Comparison of ENCODE assay signal across 8 mouse cellular contexts in the genomic region with DNA sequence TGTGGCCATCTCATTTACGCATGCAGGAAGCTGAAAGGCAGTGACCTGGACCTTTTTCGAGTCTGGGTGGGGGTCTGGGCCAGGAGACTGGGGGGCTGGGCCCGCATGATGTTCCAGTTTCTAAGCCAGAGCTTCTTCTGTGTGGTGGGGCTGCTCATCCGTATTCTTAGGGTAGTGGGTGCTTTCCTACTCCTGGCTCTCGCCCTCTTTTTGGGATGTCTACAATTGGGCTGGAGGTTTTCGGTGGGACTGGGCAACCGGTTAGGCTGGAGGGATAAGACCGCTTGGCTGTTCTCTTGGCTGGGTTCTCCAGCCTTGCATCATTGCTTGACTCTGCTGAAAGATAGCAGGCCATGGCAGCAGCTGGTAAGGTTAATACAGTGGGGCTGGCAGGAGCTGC. TPM values are rescaled to one million over a fixed set of nuclear protein-coding genes. Genes with fewer than 3 reads are reported as not detected.
DNase-seq lines count a peak whose midpoint lies in the region; ATAC-seq and TF ChIP-seq lines count a peak whose summit lies in the region.

No protein-coding gene starts in this region.

- H3K27ac ChIP-seq in liver, adult 2 months (replicated peaks; ENCODE audit: insufficient read depth, low read depth, low read length) = no peak overlapping the region
- no peak overlapping the region for H3K27ac ChIP-seq in forebrain, embryonic 11.5 days (ENCODE audit: low read depth, low read length)
- no peak overlapping the region for H3K27ac ChIP-seq in limb, embryonic 13.5 days
- H3K27ac ChIP-seq in small intestine, adult 2 months (ENCODE audit: insufficient read depth, low read depth, low read length) = no peak overlapping the region

- ATAC-seq in forebrain, embryonic 11.5 days (replicated peaks; ENCODE audit: low FRiP score) = no peak
- no peak for ATAC-seq in limb, embryonic 13.5 days (ENCODE audit: low FRiP score, low read depth)
- no peak for ATAC-seq in megakaryocyte progenitor cell, adult 5-6 weeks (replicated peaks; ENCODE audit: poor library complexity)

- H3K9me3 ChIP-seq in forebrain, embryonic 11.5 days (ENCODE audit: control insufficient read depth, low read length) = no peaks in the 10 kb centered on the region
- no peaks in the 10 kb centered on the region for H3K9me3 ChIP-seq in limb, embryonic 13.5 days

- peak overlapping the region; percentile 65 for H3K4me2 ChIP-seq in forebrain, embryonic 11.5 days (ENCODE audit: low read depth, low read length, severe bottlenecking)
- peak overlapping the region; percentile 78 for H3K4me2 ChIP-seq in limb, embryonic 13.5 days (replicated peaks)

- no peak overlapping the region for H3K4me3 ChIP-seq in liver, adult 2 months (ENCODE audit: insufficient read depth, low read depth, low read length)
- H3K4me3 ChIP-seq in forebrain, embryonic 11.5 days (ENCODE audit: low read depth, low read length) = peak overlapping the region; percentile 59; the same call in 1 of the 2 replicates
- H3K4me3 ChIP-seq in limb, embryonic 13.5 days = peak overlapping the region; percentile 76
- peak overlapping the region; percentile 91 for H3K4me3 ChIP-seq in small intestine, adult 2 months (ENCODE audit: low read depth, low read length)

- 61% methylated on average over 8 of the region's 8 CpGs for WGBS in liver, adult 2 months
- 94% methylated on average over 8 of the region's 8 CpGs for WGBS in forebrain, embryonic 11.5 days
- WGBS in limb, embryonic 13.5 days = 95% methylated on average over 8 of the region's 8 CpGs
- 81% methylated on average over 8 of the region's 8 CpGs for WGBS in small intestine, adult 2 months

- H3K79me2 ChIP-seq in liver, adult 2 months (ENCODE audit: control insufficient read depth, insufficient read depth, low read length) = peaks cover 16% of the 10 kb centered on the region; the same call in 1 of the 2 replicates

- peak overlapping the region; percentile 28; the same call in 1 of the 2 replicates for H3K9ac ChIP-seq in liver, adult 2 months (ENCODE audit: low read depth, low read length)
- H3K9ac ChIP-seq in forebrain, embryonic 11.5 days (ENCODE audit: low read length) = no peak overlapping the region; the same call in 1 of the 2 replicates
- H3K9ac ChIP-seq in limb, embryonic 13.5 days = peak overlapping the region; percentile 60

- DNase-seq in liver, adult 2 months (ENCODE audit: extremely low read depth, low read depth, low spot score) = peak; percentile 62
- no peak for DNase-seq in liver
- no peak for DNase-seq in forebrain, embryonic 11.5 days (ENCODE audit: low spot score)
- no peak for DNase-seq in cerebellum, postnatal 36 days
- no peak for DNase-seq in thymus, postnatal 10 days (ENCODE audit: low spot score in 2 of 2)

- H3K4me1 ChIP-seq in liver, adult 2 months (ENCODE audit: control insufficient read depth, insufficient read depth, low read length) = peaks cover 20% of the 10 kb centered on the region
- peaks cover 13% of the 10 kb centered on the region; the same call in 1 of the 2 replicates for H3K4me1 ChIP-seq in forebrain, embryonic 11.5 days (replicated peaks; ENCODE audit: control insufficient read depth, insufficient read depth, low read length)
- H3K4me1 ChIP-seq in limb, embryonic 13.5 days = peaks cover 53% of the 10 kb centered on the region
- peaks cover 23% of the 10 kb centered on the region for H3K4me1 ChIP-seq in small intestine, adult 2 months (ENCODE audit: control insufficient read depth, insufficient read depth, insufficient read length, low read length)

- no peak for TF ChIP-seq POLR2A in liver, adult 2 months (IDR thresholded peaks at IDR 0.05; ENCODE audit: extremely low read depth, insufficient read depth, low read length)
- no peak for TF ChIP-seq POLR2A in small intestine, adult 2 months (IDR thresholded peaks at IDR 0.05; ENCODE audit: low read depth, low read length)

- TF ChIP-seq CTCF in liver, adult 2 months (IDR thresholded peaks at IDR 0.05; ENCODE audit: low read depth, low read length) = no peak
- TF ChIP-seq CTCF in small intestine, adult 2 months (IDR thresholded peaks at IDR 0.05; ENCODE audit: extremely low read depth, insufficient read length, insufficient replicate concordance, low read depth, low read length) = no peak

- H3K36me3 ChIP-seq in liver, adult 2 months (ENCODE audit: control insufficient read depth, insufficient read depth, low read length) = peaks cover 3% of the 10 kb centered on the region; the same call in 1 of the 2 replicates
- no peaks in the 10 kb centered on the region; the same call in 1 of the 2 replicates for H3K36me3 ChIP-seq in forebrain, embryonic 11.5 days (ENCODE audit: control insufficient read depth, insufficient read depth, low read length)
- peaks cover 41% of the 10 kb centered on the region for H3K36me3 ChIP-seq in limb, embryonic 13.5 days
- H3K36me3 ChIP-seq in small intestine, adult 2 months (ENCODE audit: control insufficient read depth, insufficient read depth, low read length) = peaks cover 8% of the 10 kb centered on the region; the same call in 1 of the 2 replicates

- H3K27me3 ChIP-seq in liver, adult 2 months (ENCODE audit: control insufficient read depth, insufficient read depth, low read length) = no peaks in the 10 kb centered on the region
- no peaks in the 10 kb centered on the region for H3K27me3 ChIP-seq in forebrain, embryonic 11.5 days (ENCODE audit: control insufficient read depth, insufficient read depth, low read length)
- H3K27me3 ChIP-seq in limb, embryonic 13.5 days = no peaks in the 10 kb centered on the region
- no peaks in the 10 kb centered on the region for H3K27me3 ChIP-seq in small intestine, adult 2 months (ENCODE audit: control insufficient read depth, insufficient read depth, low read length)

RNA-seq across cellular contexts. Expression of a gene that starts 2.8 kb away (rescaled TPM):
- total RNA-seq in liver, adult 2 months (2014; rRNA removed) = 1.3 and 1.6 TPM in 2 replicates
- 4.5 and 5.7 TPM in 2 replicates for polyA plus RNA-seq in liver, adult 2 months (2012; rRNA removed)
- polyA plus RNA-seq in forebrain, embryonic 11.5 days (2014; fragmentation: Nextera tagmentation; extraction: Ambion mirVana) = 22.7 and 24.2 TPM in 2 replicates
- 25.3 and 27.1 TPM in 2 replicates for polyA plus RNA-seq in limb, embryonic 13.5 days (2015; fragmentation: Nextera tagmentation; extraction: Ambion mirVana)
- 4.6 and 7.0 TPM in 2 replicates for polyA plus RNA-seq in small intestine, adult 2 months (2012; rRNA removed)
- 5.5 and 7.2 TPM in 2 replicates for total RNA-seq in megakaryocyte progenitor cell, adult 5-6 weeks (2015)
- total RNA-seq in megakaryocyte progenitor cell, adult 5-6 weeks (2017) = 2.8 and 6.0 TPM in 2 replicates

RNA-seq across cellular contexts. Expression of a gene that starts 3.2 kb away (rescaled TPM):
- 23.5 and 25.3 TPM in 2 replicates for total RNA-seq in liver, adult 2 months (2014; rRNA removed)
- 9.2 and 9.7 TPM in 2 replicates for polyA plus RNA-seq in liver, adult 2 months (2012; rRNA removed)
- 38.6 and 38.8 TPM in 2 replicates for polyA plus RNA-seq in forebrain, embryonic 11.5 days (2014; fragmentation: Nextera tagmentation; extraction: Ambion mirVana)
- polyA plus RNA-seq in limb, embryonic 13.5 days (2015; fragmentation: Nextera tagmentation; extraction: Ambion mirVana) = 58.8 and 66.8 TPM in 2 replicates
- 4.6 and 12.1 TPM in 2 replicates for polyA plus RNA-seq in small intestine, adult 2 months (2012; rRNA removed)
- 14.9 and 19.2 TPM in 2 replicates for total RNA-seq in megakaryocyte progenitor cell, adult 5-6 weeks (2015)
- 33.4 and 36.4 TPM in 2 replicates for total RNA-seq in megakaryocyte progenitor cell, adult 5-6 weeks (2017)

RNA-seq across cellular contexts. Expression of a gene that starts 10.1 kb away (rescaled TPM):
- 23.1 and 25.8 TPM in 2 replicates for total RNA-seq in liver, adult 2 months (2014; rRNA removed)
- polyA plus RNA-seq in liver, adult 2 months (2012; rRNA removed) = 6.7 and 6.9 TPM in 2 replicates
- polyA plus RNA-seq in forebrain, embryonic 11.5 days (2014; fragmentation: Nextera tagmentation; extraction: Ambion mirVana) = 263 and 284 TPM in 2 replicates
- 224 and 240 TPM in 2 replicates for polyA plus RNA-seq in limb, embryonic 13.5 days (2015; fragmentation: Nextera tagmentation; extraction: Ambion mirVana)
- 0.14 and 0.89 TPM in 2 replicates for polyA plus RNA-seq in small intestine, adult 2 months (2012; rRNA removed)
- total RNA-seq in megakaryocyte progenitor cell, adult 5-6 weeks (2015) = 245 and 268 TPM in 2 replicates
- 250 and 268 TPM in 2 replicates for total RNA-seq in megakaryocyte progenitor cell, adult 5-6 weeks (2017)

RNA-seq across cellular contexts. Expression of a gene that starts 14.4 kb away (rescaled TPM):
- 73.2 and 76.7 TPM in 2 replicates for total RNA-seq in liver, adult 2 months (2014; rRNA removed)
- polyA plus RNA-seq in liver, adult 2 months (2012; rRNA removed) = 93.2 and 94.6 TPM in 2 replicates
- 70.1 and 73.0 TPM in 2 replicates for polyA plus RNA-seq in forebrain, embryonic 11.5 days (2014; fragmentation: Nextera tagmentation; extraction: Ambion mirVana)
- 30.2 and 34.0 TPM in 2 replicates for polyA plus RNA-seq in limb, embryonic 13.5 days (2015; fragmentation: Nextera tagmentation; extraction: Ambion mirVana)
- 36.4 and 62.8 TPM in 2 replicates for polyA plus RNA-seq in small intestine, adult 2 months (2012; rRNA removed)
- total RNA-seq in megakaryocyte progenitor cell, adult 5-6 weeks (2015) = 58.1 and 62.7 TPM in 2 replicates
- 65.6 and 105 TPM in 2 replicates for total RNA-seq in megakaryocyte progenitor cell, adult 5-6 weeks (2017)

RNA-seq across cellular contexts. Expression of a gene that starts 16.3 kb away (rescaled TPM):
- total RNA-seq in liver, adult 2 months (2014; rRNA removed) = 74.3 and 79.8 TPM in 2 replicates
- polyA plus RNA-seq in liver, adult 2 months (2012; rRNA removed) = 48.4 and 67.5 TPM in 2 replicates
- 0.51 and 0.60 TPM in 2 replicates for polyA plus RNA-seq in forebrain, embryonic 11.5 days (2014; fragmentation: Nextera tagmentation; extraction: Ambion mirVana)
- 0.56 and 0.78 TPM in 2 replicates for polyA plus RNA-seq in limb, embryonic 13.5 days (2015; fragmentation: Nextera tagmentation; extraction: Ambion mirVana)
- 1.2 and 2.5 TPM in 2 replicates for polyA plus RNA-seq in small intestine, adult 2 months (2012; rRNA removed)
- total RNA-seq in megakaryocyte progenitor cell, adult 5-6 weeks (2015) = 4.8 and 5.3 TPM in 2 replicates
- 12.8 and 15.5 TPM in 2 replicates for total RNA-seq in megakaryocyte progenitor cell, adult 5-6 weeks (2017)

Comparison
In these comparisons a context has a peak if more than half of its experiments do, and no peak if none do; other contexts are left out.
1. RNA of a gene that starts 10.1 kb away (polyA plus RNA-seq): 263 to 284 TPM in forebrain, embryonic 11.5 days and 224 to 240 TPM in limb, embryonic 13.5 days; 6.7 to 6.9 TPM in liver, adult 2 months and 0.14 to 0.89 TPM in small intestine, adult 2 months; every median in the first group is over 10 times any median in the second.